Mouse (Mus musculus): ENCODE data around the gene Wdfy3.

GRCm38 (mm10) chr5:101885039-101885438 lies 184.7 kb downstream of the Wdfy3 start:
- TF ChIP-seq CTCF (IDR thresholded peaks at IDR 0.05; ENCODE audit: low read depth) (no peak), EP300 (IDR thresholded peaks at IDR 0.05; ENCODE audit: low read depth) (no peak)

All from heart, postnatal 0 days (tissue).